Comparison of ENCODE assay signal across 14 mouse cellular contexts in the genomic region with DNA sequence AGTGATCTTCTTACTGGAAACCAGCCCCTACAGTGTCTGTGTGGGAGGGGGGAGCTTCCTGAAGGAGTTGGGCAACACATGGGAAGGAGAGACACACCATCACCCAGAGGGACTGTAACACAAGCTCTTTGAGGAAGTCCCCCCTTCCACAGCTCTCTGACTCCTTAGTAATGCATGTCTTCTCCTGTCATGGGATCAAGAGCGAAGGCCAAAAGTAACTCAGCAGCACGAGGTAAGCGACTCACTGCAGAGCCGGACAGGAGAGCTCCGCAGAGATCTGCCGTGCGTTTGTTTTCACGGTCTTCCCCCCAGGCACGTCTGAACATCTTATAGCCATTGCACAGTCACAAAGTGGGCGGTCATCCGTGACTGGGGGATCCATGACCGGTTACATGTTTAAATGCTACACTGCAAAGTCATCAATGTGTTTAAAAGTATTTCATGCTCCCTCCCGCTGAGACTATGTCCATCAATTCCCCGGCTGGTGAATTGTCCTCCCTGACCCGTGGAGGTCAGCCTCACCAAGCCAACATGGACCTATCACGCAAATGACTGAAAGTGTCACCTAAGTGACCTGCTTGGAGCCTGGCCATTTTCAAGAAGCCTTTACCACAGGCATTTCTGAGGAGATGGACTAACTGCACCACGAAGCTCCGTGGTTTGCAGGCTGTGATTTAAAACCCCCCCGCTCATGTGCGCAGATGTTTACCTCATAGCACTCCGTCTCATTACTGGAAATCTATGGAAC. TPM values are rescaled to one million over a fixed set of nuclear protein-coding genes. Genes with fewer than 3 reads are reported as not detected.
A peak's percentile ranks its signal among the peaks of the same experiment; 100 is the strongest.
DNase-seq lines count a peak whose midpoint lies in the region; ATAC-seq lines count a peak whose summit lies in the region.
"Had no signal": no experiment of that assay in that cellular context is flagged by ENCODE, and none has a peak within 500 bp of the region (broad histone marks: within the 10 kb centered on the region; RNA-seq: fewer than 3 reads in every experiment).

No protein-coding gene starts in this region.

- 53% methylated on average over 21 of the region's 21 CpGs for WGBS in kidney, embryonic 14.5 days

- no peak overlapping the region for H3K9ac ChIP-seq in kidney, embryonic 14.5 days (ENCODE audit: low read depth, low read length)
- H3K9ac ChIP-seq: neural tube, embryonic 13.5 days had no signal

- H3K36me3 ChIP-seq in kidney, embryonic 14.5 days (ENCODE audit: control insufficient read depth, insufficient read depth, low read length) = no peaks in the 10 kb centered on the region
- H3K36me3 ChIP-seq: G1E; neural tube, embryonic 13.5 days had no signal

- H3K4me2 ChIP-seq in kidney, embryonic 14.5 days (replicated peaks; ENCODE audit: low read depth, low read length) = no peak overlapping the region
- H3K4me2 ChIP-seq: neural tube, embryonic 13.5 days had no signal

- no peaks in the 10 kb centered on the region for H3K9me3 ChIP-seq in kidney, embryonic 14.5 days (ENCODE audit: control insufficient read depth, low read length)
- H3K9me3 ChIP-seq: G1E; neural tube, embryonic 13.5 days had no signal

- peak; percentile 86 for ATAC-seq in kidney, embryonic 14.5 days (ENCODE audit: low FRiP score, low TSS enrichment)
- ATAC-seq in megakaryocyte, adult 5-6 weeks (ENCODE audit: poor library complexity, severe bottlenecking) = peak; percentile 36
- ATAC-seq: forebrain, embryonic 14.5 days had no signal

- no peak overlapping the region for H3K27ac ChIP-seq in kidney, embryonic 14.5 days (ENCODE audit: low read depth, low read length)
- H3K27ac ChIP-seq: neural tube, embryonic 13.5 days had no signal

- no peak overlapping the region for H3K4me3 ChIP-seq in kidney, embryonic 14.5 days (ENCODE audit: low read length)
- H3K4me3 ChIP-seq: neural tube, embryonic 13.5 days had no signal

- no peaks in the 10 kb centered on the region for H3K27me3 ChIP-seq in kidney, embryonic 14.5 days (ENCODE audit: control insufficient read depth, insufficient read depth, low read length)
- H3K27me3 ChIP-seq: neural tube, embryonic 13.5 days had no signal

- peak; percentile 46 for DNase-seq in cerebellum, adult 9-10 months
- DNase-seq in cerebellum, adult 11 months = no peak
- no peak for DNase-seq in kidney, postnatal 4 days
- DNase-seq in NIH3T3 (ENCODE audit: low read depth) = peak; percentile 28
- DNase-seq in left cerebral cortex, adult 9 months (ENCODE audit: low spot score in 2 of 2) = no peak
- no peak for DNase-seq in layer of hippocampus, postnatal 14 days (ENCODE audit: low spot score in 2 of 2)
- DNase-seq: heart, postnatal 36 days; kidney, adult 8-10 months; lung, adult 2 months had no signal

- H3K4me1 ChIP-seq in kidney, embryonic 14.5 days (ENCODE audit: control insufficient read depth, insufficient read depth, low read length) = peaks cover 10% of the 10 kb centered on the region; the same call in 1 of the 2 replicates

RNA-seq across cellular contexts. Expression of a gene that starts 30.9 kb away (rescaled TPM):
- polyA plus RNA-seq in kidney, embryonic 14.5 days (2014; fragmentation: Nextera tagmentation; extraction: Ambion mirVana) = 35.3 and 39.1 TPM in 2 replicates
- 6.0 and 7.3 TPM in 2 replicates for total RNA-seq in megakaryocyte, adult 5-6 weeks (2015)
- total RNA-seq in megakaryocyte, adult 5-6 weeks (2017) = 3.5 and 4.7 TPM in 2 replicates
- total RNA-seq in layer of hippocampus, postnatal 14 days (2021) = 10 to 100 TPM; 62.4 to 64.4 TPM
- polyA plus RNA-seq: G1E had no signal

Comparison
In these comparisons a context has a peak if more than half of its experiments do, and no peak if none do; other contexts are left out.
1. DNase-seq: peak in cerebellum, adult 9-10 months (single experiment) and NIH3T3 (single experiment); none in cerebellum, adult 11 months (single experiment), kidney, postnatal 4 days (0 of 2), left cerebral cortex, adult 9 months (0 of 2) and layer of hippocampus, postnatal 14 days (0 of 2).
2. RNA of a gene that starts 30.9 kb away (total RNA-seq): 62.4 to 64.4 TPM in layer of hippocampus, postnatal 14 days; 3.5 to 7.3 TPM in megakaryocyte, adult 5-6 weeks; every median in the first group is over 4 times any median in the second.